Mouse (Mus musculus): ENCODE data around the gene Samt1.
"Not testable (repeated sequence)": the region's sequence is repeated elsewhere in the genome, so short reads cannot be mapped to it uniquely, and the experiment has no call there.

DNA sequence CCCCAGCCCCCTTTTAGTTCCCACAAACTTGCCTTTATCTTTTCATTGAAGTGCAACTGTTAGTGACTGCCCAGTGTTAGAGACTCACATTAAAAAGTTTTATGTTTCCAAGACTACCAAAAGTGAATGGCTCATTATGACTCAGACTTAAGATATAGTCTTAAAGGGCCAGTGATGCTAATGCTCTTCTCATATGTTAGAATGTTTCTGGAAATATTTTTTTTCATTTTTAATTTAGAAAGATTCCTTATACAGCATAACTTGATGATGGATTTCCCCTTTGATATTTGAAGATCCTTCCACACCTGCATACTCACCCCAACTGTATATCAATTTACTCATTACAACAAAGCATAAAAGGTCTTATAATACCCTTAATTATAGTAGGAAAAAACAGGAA, 21.3 kb upstream of the Samt1 start, which contains the start of gene 4921511M17Rik:
- TF ChIP-seq CTCF (IDR thresholded peaks at IDR 0.05; ENCODE audit: extremely low read depth, insufficient read depth, insufficient read length, insufficient replicate concordance); POLR2A (IDR thresholded peaks at IDR 0.05; ENCODE audit: low read depth, low read length): not testable (repeated sequence)

Data from spleen, adult 2 months (tissue).